Mouse (Mus musculus): ENCODE data around the gene Olfr312. TPM values are rescaled to one million over a fixed set of nuclear protein-coding genes. Genes with fewer than 3 reads are reported as not detected.
A peak's percentile ranks its signal among the peaks of the same experiment; 100 is the strongest.
"Not testable (repeated sequence)": the region's sequence is repeated elsewhere in the genome, so short reads cannot be mapped to it uniquely, and the experiment has no call there.

The Olfr312 gene
- polyA plus RNA-seq, 1 experiment from 2014 or later, result 0.05 TPM

GRCm38 (mm10) chr11:58796850-58797249, 32.2 kb upstream of the Olfr312 start:
- no peak overlapping the region for H3K4me3 ChIP-seq (ENCODE audit: low read depth, low read length)
- no peaks in the 10 kb centered on the region for H3K4me1 ChIP-seq (replicated peaks; ENCODE audit: control insufficient read depth, insufficient read depth, low read length)
- H3K27ac ChIP-seq (ENCODE audit: low read depth, low read length), result no peak overlapping the region
- no peaks in the 10 kb centered on the region for H3K27me3 ChIP-seq (ENCODE audit: control insufficient read depth, insufficient read depth, low read length)
- WGBS, result 79% methylated on average over 7 of the region's 7 CpGs
- ATAC-seq (ENCODE audit: low FRiP score) (no peak), DNase-seq (ENCODE audit: low spot score) (no peak)
- no peak overlapping the region for H3K9ac ChIP-seq (ENCODE audit: low read depth, low read length)
- H3K4me2 ChIP-seq (replicated peaks; ENCODE audit: low read depth, low read length), result no peak overlapping the region
- no peaks in the 10 kb centered on the region for H3K36me3 ChIP-seq (ENCODE audit: control insufficient read depth, insufficient read depth, low read length)
- H3K9me3 ChIP-seq (ENCODE audit: control insufficient read depth, low read length), result no peaks in the 10 kb centered on the region

- DNase-seq (ENCODE audit: low spot score), result no peak
- Histone ChIP-seq H3K4me3 (ENCODE audit: low read depth, low read length) (no peak overlapping the region), H3K4me1 (replicated peaks; ENCODE audit: control insufficient read depth, insufficient read depth, low read length) (no peaks in the 10 kb centered on the region), H3K9ac (ENCODE audit: low read depth, low read length) (no peak overlapping the region), H3K27me3 (ENCODE audit: control insufficient read depth, insufficient read depth, low read length) (no peaks in the 10 kb centered on the region), H3K9me3 (ENCODE audit: control insufficient read depth, low read length) (no peaks in the 10 kb centered on the region), H3K36me3 (ENCODE audit: control insufficient read depth, insufficient read depth, low read length) (no peaks in the 10 kb centered on the region), H3K4me2 (replicated peaks; ENCODE audit: low read depth, low read length) (no peak overlapping the region), H3K27ac (ENCODE audit: low read depth, low read length) (no peak overlapping the region)
- no peak for ATAC-seq (ENCODE audit: low FRiP score)
- 79% methylated on average over 5 of the region's 5 CpGs for WGBS
Observed at GRCm38 (mm10) chr11:58799747-58800146, 29.3 kb upstream of the Olfr312 start.

- H3K27me3 ChIP-seq (ENCODE audit: control insufficient read depth, insufficient read depth, low read length), result no peaks in the 10 kb centered on the region
- H3K4me1 ChIP-seq (replicated peaks; ENCODE audit: control insufficient read depth, insufficient read depth, low read length), result no peaks in the 10 kb centered on the region
- peak; percentile 57 for ATAC-seq (ENCODE audit: low FRiP score)
- DNase-seq (ENCODE audit: low spot score), result peak; percentile 57
- H3K4me3 ChIP-seq (ENCODE audit: low read depth, low read length), result no peak within 1 kb of the TSS
- 37% methylated on average over 14 of the region's 14 CpGs for WGBS
- no peak within 1 kb of the TSS for H3K4me2 ChIP-seq (replicated peaks; ENCODE audit: low read depth, low read length)
- no peak within 1 kb of the TSS for H3K9ac ChIP-seq (ENCODE audit: low read depth, low read length)
- no peaks in the 10 kb centered on the region for H3K36me3 ChIP-seq (ENCODE audit: control insufficient read depth, insufficient read depth, low read length)
- no peaks in the 10 kb centered on the region for H3K9me3 ChIP-seq (ENCODE audit: control insufficient read depth, low read length)
- H3K27ac ChIP-seq (ENCODE audit: low read depth, low read length), result no peak within 1 kb of the TSS
Observed at GRCm38 (mm10) chr11:58801558-58802228, 27.3 kb upstream of the Olfr312 start, which contains the start of gene Fam183b. Gene Fam183b (minus strand): TSS chr11:58801960.

GRCm38 (mm10) chr11:58803871-58804270, 25.2 kb upstream of the Olfr312 start:
- Histone ChIP-seq H3K27me3 (ENCODE audit: control insufficient read depth, insufficient read depth, low read length) (no peaks in the 10 kb centered on the region), H3K4me3 (ENCODE audit: low read depth, low read length) (no peak overlapping the region), H3K27ac (ENCODE audit: low read depth, low read length) (no peak overlapping the region), H3K4me2 (replicated peaks; ENCODE audit: low read depth, low read length) (no peak overlapping the region), H3K4me1 (replicated peaks; ENCODE audit: control insufficient read depth, insufficient read depth, low read length) (no peaks in the 10 kb centered on the region), H3K9ac (ENCODE audit: low read depth, low read length) (no peak overlapping the region), H3K9me3 (ENCODE audit: control insufficient read depth, low read length) (no peaks in the 10 kb centered on the region), H3K36me3 (ENCODE audit: control insufficient read depth, insufficient read depth, low read length) (no peaks in the 10 kb centered on the region)
- ATAC-seq (ENCODE audit: low FRiP score) (no peak), DNase-seq (ENCODE audit: low spot score) (no peak)
- WGBS, result 72% methylated on average over 4 of the region's 4 CpGs

- no peak for DNase-seq (ENCODE audit: low spot score)
- Histone ChIP-seq H3K4me3 (ENCODE audit: low read depth, low read length) (no peak overlapping the region), H3K36me3 (ENCODE audit: control insufficient read depth, insufficient read depth, low read length) (no peaks in the 10 kb centered on the region), H3K27ac (ENCODE audit: low read depth, low read length) (no peak overlapping the region), H3K9ac (ENCODE audit: low read depth, low read length) (no peak overlapping the region), H3K27me3 (ENCODE audit: control insufficient read depth, insufficient read depth, low read length) (no peaks in the 10 kb centered on the region), H3K9me3 (ENCODE audit: control insufficient read depth, low read length) (no peaks in the 10 kb centered on the region), H3K4me2 (replicated peaks; ENCODE audit: low read depth, low read length) (no peak overlapping the region), H3K4me1 (replicated peaks; ENCODE audit: control insufficient read depth, insufficient read depth, low read length) (no peaks in the 10 kb centered on the region)
- WGBS, result 81% methylated on average over 2 of the region's 2 CpGs
- ATAC-seq (ENCODE audit: low FRiP score), result no peak
Observed at GRCm38 (mm10) chr11:58804393-58804792, 24.6 kb upstream of the Olfr312 start.

- Histone ChIP-seq H3K4me2 (replicated peaks; ENCODE audit: low read depth, low read length) (no peak overlapping the region), H3K27me3 (ENCODE audit: control insufficient read depth, insufficient read depth, low read length) (no peaks in the 10 kb centered on the region), H3K9me3 (ENCODE audit: control insufficient read depth, low read length) (no peaks in the 10 kb centered on the region), H3K4me3 (ENCODE audit: low read depth, low read length) (no peak overlapping the region), H3K9ac (ENCODE audit: low read depth, low read length) (no peak overlapping the region), H3K36me3 (ENCODE audit: control insufficient read depth, insufficient read depth, low read length) (no peaks in the 10 kb centered on the region), H3K27ac (ENCODE audit: low read depth, low read length) (no peak overlapping the region), H3K4me1 (replicated peaks; ENCODE audit: control insufficient read depth, insufficient read depth, low read length) (no peaks in the 10 kb centered on the region)
- no peak for ATAC-seq (ENCODE audit: low FRiP score)
- WGBS, result 16% methylated on average over 1 of the region's 1 CpGs
- no peak for DNase-seq (ENCODE audit: low spot score)
Observed at GRCm38 (mm10) chr11:58812001-58812400, 17.0 kb upstream of the Olfr312 start.

- ATAC-seq (ENCODE audit: low FRiP score); H3K9ac ChIP-seq (ENCODE audit: low read depth, low read length); H3K36me3 ChIP-seq (ENCODE audit: control insufficient read depth, insufficient read depth, low read length); H3K4me2 ChIP-seq (replicated peaks; ENCODE audit: low read depth, low read length); H3K4me1 ChIP-seq (replicated peaks; ENCODE audit: control insufficient read depth, insufficient read depth, low read length); DNase-seq (ENCODE audit: low spot score); H3K9me3 ChIP-seq (ENCODE audit: control insufficient read depth, low read length); H3K4me3 ChIP-seq (ENCODE audit: low read depth, low read length); H3K27ac ChIP-seq (ENCODE audit: low read depth, low read length); H3K27me3 ChIP-seq (ENCODE audit: control insufficient read depth, insufficient read depth, low read length): not testable (repeated sequence)
- 73% methylated on average over 1 of the region's 1 CpGs for WGBS
Observed at GRCm38 (mm10) chr11:58814700-58815099, 14.3 kb upstream of the Olfr312 start, which contains the start of gene Olfr313. Gene Olfr313 (plus strand): TSS chr11:58815000.

- no peaks in the 10 kb centered on the region for H3K9me3 ChIP-seq (ENCODE audit: control insufficient read depth, low read length)
- no peak overlapping the region for H3K27ac ChIP-seq (ENCODE audit: low read depth, low read length)
- no peaks in the 10 kb centered on the region for H3K36me3 ChIP-seq (ENCODE audit: control insufficient read depth, insufficient read depth, low read length)
- 96% methylated on average over 1 of the region's 1 CpGs for WGBS
- DNase-seq (ENCODE audit: low spot score) (no peak), ATAC-seq (ENCODE audit: low FRiP score) (no peak)
- H3K27me3 ChIP-seq (ENCODE audit: control insufficient read depth, insufficient read depth, low read length), result no peaks in the 10 kb centered on the region
- no peak overlapping the region for H3K9ac ChIP-seq (ENCODE audit: low read depth, low read length)
- H3K4me1 ChIP-seq (replicated peaks; ENCODE audit: control insufficient read depth, insufficient read depth, low read length), result no peaks in the 10 kb centered on the region
- no peak overlapping the region for H3K4me3 ChIP-seq (ENCODE audit: low read depth, low read length)
- no peak overlapping the region for H3K4me2 ChIP-seq (replicated peaks; ENCODE audit: low read depth, low read length)
Observed at GRCm38 (mm10) chr11:58815676-58816075, 13.4 kb upstream of the Olfr312 start.

- H3K9me3 ChIP-seq (ENCODE audit: control insufficient read depth, low read length), result no peaks in the 10 kb centered on the region
- no peaks in the 10 kb centered on the region for H3K36me3 ChIP-seq (ENCODE audit: control insufficient read depth, insufficient read depth, low read length)
- no peak overlapping the region for H3K4me3 ChIP-seq (ENCODE audit: low read depth, low read length)
- H3K4me1 ChIP-seq (replicated peaks; ENCODE audit: control insufficient read depth, insufficient read depth, low read length), result no peaks in the 10 kb centered on the region
- H3K27ac ChIP-seq (ENCODE audit: low read depth, low read length), result no peak overlapping the region
- DNase-seq (ENCODE audit: low spot score) (no peak), ATAC-seq (ENCODE audit: low FRiP score) (no peak)
- H3K27me3 ChIP-seq (ENCODE audit: control insufficient read depth, insufficient read depth, low read length), result no peaks in the 10 kb centered on the region
- no peak overlapping the region for H3K9ac ChIP-seq (ENCODE audit: low read depth, low read length)
- no peak overlapping the region for H3K4me2 ChIP-seq (replicated peaks; ENCODE audit: low read depth, low read length)
- 88% methylated on average over 3 of the region's 3 CpGs for WGBS
Observed at GRCm38 (mm10) chr11:58829764-58830163, 727 bp downstream of the Olfr312 start.
